Mouse (Mus musculus) midbrain, embryonic 15.5 days (tissue): Measurements from ENCODE around the gene Cacng5. TPM values are rescaled to one million over a fixed set of nuclear protein-coding genes. Genes with fewer than 3 reads are reported as not detected.
A peak's percentile ranks its signal among the peaks of the same experiment; 100 is the strongest.

Source experiments
- ATAC-seq: fragments of 200-750 bp; cut with Nextera tagmentation; replicated peaks from 2 replicates; pipeline ENCODE4 v1.8.0; 2017; ENCODE audit warnings: moderate TSS enrichment
- H3K27ac ChIP-seq: fragments of 300-500 bp; sonication (generic); 2 replicates; pipeline ENCODE4 v1.5.1; 2015; ENCODE audit warnings: mild to moderate bottlenecking, inconsistent platforms
- H3K27me3 ChIP-seq: fragments of 300-500 bp; sonication (generic); replicated peaks from 2 replicates; pipeline ENCODE4 v1.6.1; 2015; ENCODE audit warnings: inconsistent platforms
- H3K36me3 ChIP-seq: fragments of 300-500 bp; sonication (generic); replicated peaks from 2 replicates; pipeline ENCODE4 v1.6.1; 2015; ENCODE audit warnings: inconsistent platforms
- H3K4me1 ChIP-seq: fragments of 300-500 bp; sonication (generic); 2 replicates; pipeline ENCODE4 v1.6.1; 2015; ENCODE audit warnings: inconsistent platforms
- H3K4me2 ChIP-seq: fragments of 300-500 bp; sonication (generic); 2 replicates; pipeline ENCODE4 v1.6.1; 2015; ENCODE audit warnings: inconsistent platforms, mild to moderate bottlenecking, moderate library complexity
- H3K4me3 ChIP-seq: fragments of 300-500 bp; sonication (generic); 2 replicates; pipeline ENCODE4 v1.5.1; 2015; ENCODE audit warnings: mild to moderate bottlenecking, inconsistent platforms
- H3K9ac ChIP-seq: fragments of 300-500 bp; sonication (generic); 2 replicates; pipeline ENCODE4 v1.6.1; 2015; ENCODE audit warnings: mild to moderate bottlenecking, inconsistent platforms
- H3K9me3 ChIP-seq: fragments of 300-500 bp; sonication (generic); 2 replicates; pipeline ENCODE4 v1.6.1; 2016; ENCODE audit warnings: inconsistent platforms
- WGBS: fragments of 180-500 bp; shearing (Covaris S2); methylation state at CpG from one replicate; pipeline ENCODE4 v1.1.7; 2015; ENCODE audit warnings: mixed read lengths; 5-methylcytosine and 5-hydroxymethylcytosine counted together
- polyA plus RNA-seq: library from polyadenylated mRNA; unstranded; fragments of >200 nt; fragmentation: Nextera tagmentation; extraction: Ambion mirVana; gene quantifications from 2 replicates; pipeline ENCODE4 v1.2.1, GENCODE M21; 2015

Cacng5 gene
- polyA plus RNA-seq = 9.7 and 11.1 TPM in 2 replicates

DNA sequence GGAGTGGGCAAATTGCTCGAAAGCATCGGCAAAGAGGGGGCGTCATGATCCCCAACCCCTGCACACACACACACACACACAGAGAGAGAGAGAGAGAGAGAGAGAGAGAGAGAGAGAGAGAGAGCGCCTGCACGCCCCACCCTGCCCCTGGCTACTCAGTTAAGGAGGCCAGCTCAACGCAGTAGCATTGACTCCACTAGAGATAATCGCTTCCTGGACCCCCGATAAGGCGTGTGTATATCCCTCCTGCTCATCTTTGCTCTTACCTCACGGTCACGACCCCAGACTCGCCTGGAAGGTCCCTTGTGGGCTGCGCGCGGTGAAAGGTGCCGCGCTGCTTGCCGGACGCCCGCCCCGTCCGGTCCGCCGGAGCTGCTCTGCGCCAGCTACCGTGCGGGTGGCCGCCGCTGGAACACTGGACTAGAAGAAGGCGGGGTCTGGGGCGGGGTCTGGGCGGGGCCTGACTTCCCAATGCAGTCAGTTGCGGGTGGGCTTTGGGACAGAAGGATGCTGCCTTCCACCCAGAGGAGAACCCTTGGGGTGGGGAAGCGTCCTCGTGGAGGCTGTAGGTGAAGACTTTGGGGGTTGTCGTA lies at the start of gene Cacng5:
Gene Cacng5, minus strand, starts transcription at position 422 of the 593 bp plus-strand sequence.
- 5% methylated on average over 33 of the region's 36 CpGs for WGBS

DNA sequence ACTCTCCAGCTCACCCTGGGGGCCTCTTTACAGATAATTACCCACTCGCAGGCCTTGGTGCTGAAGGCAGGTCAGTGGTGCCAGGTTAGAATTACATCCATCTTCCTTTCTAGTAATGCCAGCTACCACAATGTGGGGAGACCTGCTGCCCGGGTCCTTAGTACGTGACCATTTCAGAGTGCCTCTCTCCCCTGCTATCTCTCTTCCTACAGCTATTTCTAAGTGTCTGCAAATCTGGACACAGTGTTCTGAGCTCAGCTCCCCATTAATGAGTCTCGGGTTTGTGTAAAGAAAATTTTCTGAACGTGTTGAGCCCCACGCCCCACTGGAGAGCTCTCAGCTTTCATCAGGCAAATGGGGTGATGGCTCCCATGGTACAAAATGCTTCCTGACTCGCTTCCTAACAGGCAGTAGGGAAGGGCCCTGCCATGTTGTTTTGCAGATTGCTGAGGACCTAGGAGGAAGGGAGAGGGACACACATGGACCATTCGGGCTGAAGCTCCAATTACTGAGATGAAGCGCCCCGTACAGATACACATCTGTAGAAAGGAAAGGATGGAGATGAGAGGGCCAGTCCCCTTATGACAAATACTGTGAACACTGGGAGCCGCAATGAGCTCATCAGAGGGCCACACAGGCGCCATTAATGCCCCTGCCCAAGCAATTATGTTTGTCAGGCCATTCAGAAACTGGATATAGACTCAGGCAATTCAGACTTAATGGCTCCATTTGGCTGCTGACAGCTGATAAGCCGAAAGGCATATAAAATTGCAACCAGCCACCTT lies 42.9 kb upstream of the Cacng5 start:
- no peaks in the 10 kb centered on the region for H3K27me3 ChIP-seq
- ATAC-seq = no peak
- no peak overlapping the region for H3K9ac ChIP-seq
- H3K9me3 ChIP-seq = no peaks in the 10 kb centered on the region
- no peaks in the 10 kb centered on the region for H3K36me3 ChIP-seq
- H3K4me2 ChIP-seq = no peak overlapping the region
- WGBS = 76% methylated on average over 13 of the region's 13 CpGs
- H3K27ac ChIP-seq = no peak overlapping the region
- H3K4me1 ChIP-seq = peaks cover 3% of the 10 kb centered on the region; the same call in 1 of the 2 replicates
- no peak overlapping the region for H3K4me3 ChIP-seq

More for the DNA sequence above, at the start of gene Cacng5:
- Histone ChIP-seq H3K9me3 (no peaks in the 10 kb centered on the region), H3K4me1 (peaks cover 22% of the 10 kb centered on the region), H3K36me3 (no peaks in the 10 kb centered on the region), H3K4me2 (peak within 1 kb of the TSS; percentile 59), H3K9ac (peak within 1 kb of the TSS; percentile 31), H3K27me3 (peaks cover 10% of the 10 kb centered on the region; the same call in 1 of the 2 replicates), H3K4me3 (peak within 1 kb of the TSS; percentile 42), H3K27ac (no peak within 1 kb of the TSS)
- ATAC-seq = peak; percentile 52

DNA sequence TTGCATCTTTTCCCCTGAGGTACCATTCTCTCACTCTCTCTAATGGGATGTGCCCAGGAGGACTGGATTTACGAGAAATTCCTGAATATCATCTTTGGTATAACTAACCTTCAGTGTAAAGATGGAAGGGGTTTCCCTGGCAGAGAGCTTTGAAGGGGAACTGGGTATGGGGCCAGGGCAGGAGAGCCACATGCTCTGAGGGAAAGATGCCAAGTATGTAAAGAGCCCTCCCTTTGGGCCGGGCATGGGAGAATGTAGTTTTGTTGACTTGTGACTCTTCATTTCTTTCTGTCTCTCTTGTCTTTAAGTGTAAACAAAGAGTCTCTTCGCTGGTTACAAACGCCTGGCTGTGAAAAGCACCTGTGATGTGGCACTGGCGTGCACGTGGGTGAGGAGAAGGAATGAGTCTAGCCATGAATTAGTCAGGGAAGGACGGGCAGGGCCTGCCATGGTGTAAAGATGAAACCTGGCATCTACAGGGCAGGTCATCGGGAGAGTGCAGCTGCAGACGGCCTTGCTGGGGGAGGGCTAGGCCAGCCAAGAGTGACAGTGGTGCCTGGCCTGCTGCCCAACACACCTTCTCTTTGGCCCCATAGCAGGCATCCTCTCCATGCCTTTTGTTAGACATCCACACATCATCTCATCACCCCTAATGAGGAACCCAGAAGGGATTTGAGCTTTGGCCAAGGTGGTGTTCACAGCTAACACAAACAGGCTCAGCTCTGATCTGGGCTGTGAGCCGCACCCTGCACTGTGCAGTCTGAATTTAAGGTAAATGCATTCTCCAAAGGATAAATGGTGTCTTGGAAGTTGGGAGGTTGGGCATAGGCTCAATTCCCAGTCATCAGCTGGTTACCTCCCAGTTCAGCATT lies 40.6 kb upstream of the Cacng5 start:
- Histone ChIP-seq H3K4me3 (no peak overlapping the region), H3K9ac (no peak overlapping the region), H3K9me3 (no peaks in the 10 kb centered on the region), H3K4me2 (no peak overlapping the region), H3K36me3 (no peaks in the 10 kb centered on the region), H3K4me1 (peaks cover 3% of the 10 kb centered on the region; the same call in 1 of the 2 replicates), H3K27ac (no peak overlapping the region), H3K27me3 (no peaks in the 10 kb centered on the region)
- WGBS = 86% methylated on average over 10 of the region's 10 CpGs
- ATAC-seq = no peak

DNA sequence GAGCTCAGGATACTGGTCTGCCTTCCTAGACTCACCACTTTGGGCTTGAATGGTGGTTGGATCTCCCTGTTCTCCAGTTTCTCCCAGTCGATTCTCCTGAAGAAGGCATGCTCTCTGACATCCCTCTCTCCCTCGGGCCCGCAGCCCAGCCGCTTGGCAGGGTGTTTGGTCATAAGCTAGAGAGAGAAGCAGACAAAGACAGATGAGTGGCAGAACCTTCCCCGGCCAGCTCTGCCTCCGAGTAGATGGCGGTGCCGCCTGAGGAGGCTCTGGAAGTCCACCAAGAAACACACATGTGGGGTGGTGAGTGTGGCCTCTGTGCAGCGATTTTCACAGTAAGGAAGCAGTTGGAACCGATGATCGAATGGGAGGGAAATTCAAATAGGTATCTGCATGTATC lies 36.6 kb upstream of the Cacng5 start:
- Histone ChIP-seq H3K36me3 (no peaks in the 10 kb centered on the region), H3K4me2 (no peak overlapping the region), H3K9me3 (no peaks in the 10 kb centered on the region), H3K9ac (no peak overlapping the region), H3K27ac (no peak overlapping the region), H3K4me3 (no peak overlapping the region), H3K27me3 (no peaks in the 10 kb centered on the region), H3K4me1 (peaks cover 4% of the 10 kb centered on the region; the same call in 1 of the 2 replicates)
- ATAC-seq = no peak
- 87% methylated on average over 11 of the region's 11 CpGs for WGBS

DNA sequence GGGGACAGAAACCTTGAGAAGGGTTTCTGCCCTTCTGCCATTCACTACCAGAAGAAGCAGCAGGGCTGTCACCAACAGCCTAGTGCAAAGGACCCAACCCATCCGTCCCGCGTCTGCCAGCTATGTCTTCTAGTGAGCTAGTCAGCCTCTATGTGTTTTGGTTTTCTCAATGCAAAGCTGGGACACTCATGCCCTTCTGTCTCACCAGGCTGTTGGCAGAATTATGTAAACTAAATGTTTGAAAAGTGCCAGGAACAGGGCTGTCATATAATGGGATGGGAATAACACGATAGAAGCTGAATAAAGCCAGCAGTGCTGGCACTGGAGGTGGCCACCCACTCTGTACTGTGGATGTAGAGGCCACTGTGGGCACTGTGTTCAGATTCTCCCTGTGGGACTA lies 35.8 kb upstream of the Cacng5 start:
- Histone ChIP-seq H3K9me3 (no peaks in the 10 kb centered on the region), H3K27ac (no peak overlapping the region), H3K9ac (no peak overlapping the region), H3K4me1 (peaks cover 4% of the 10 kb centered on the region; the same call in 1 of the 2 replicates), H3K27me3 (no peaks in the 10 kb centered on the region), H3K4me2 (no peak overlapping the region), H3K4me3 (no peak overlapping the region), H3K36me3 (no peaks in the 10 kb centered on the region)
- no peak for ATAC-seq
- WGBS = 92% methylated on average over 4 of the region's 4 CpGs

DNA sequence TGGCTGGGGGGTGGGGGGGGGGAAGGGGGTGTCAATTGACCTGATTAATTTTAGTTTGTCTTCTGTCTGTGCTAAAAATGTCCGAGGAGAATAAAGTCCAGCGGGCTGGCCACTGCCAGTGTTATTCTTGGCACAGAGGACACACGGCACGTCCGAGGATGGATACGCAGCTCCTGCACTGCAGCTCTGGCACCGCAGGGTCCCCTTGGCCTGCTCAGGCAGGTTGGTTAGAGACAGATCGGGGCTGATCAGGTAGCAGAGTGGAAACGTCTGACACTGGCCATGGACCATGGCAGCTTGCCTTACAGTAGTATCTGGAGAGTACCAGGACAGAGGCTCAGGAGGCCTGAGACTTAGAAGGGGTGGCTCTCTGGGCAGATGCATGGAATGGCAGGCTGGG lies 35.4 kb upstream of the Cacng5 start:
- Histone ChIP-seq H3K4me3 (no peak overlapping the region), H3K36me3 (no peaks in the 10 kb centered on the region), H3K9me3 (no peaks in the 10 kb centered on the region), H3K27me3 (no peaks in the 10 kb centered on the region), H3K4me1 (peaks cover 4% of the 10 kb centered on the region; the same call in 1 of the 2 replicates), H3K4me2 (no peak overlapping the region), H3K27ac (no peak overlapping the region), H3K9ac (no peak overlapping the region)
- ATAC-seq = no peak
- 79% methylated on average over 9 of the region's 9 CpGs for WGBS

DNA sequence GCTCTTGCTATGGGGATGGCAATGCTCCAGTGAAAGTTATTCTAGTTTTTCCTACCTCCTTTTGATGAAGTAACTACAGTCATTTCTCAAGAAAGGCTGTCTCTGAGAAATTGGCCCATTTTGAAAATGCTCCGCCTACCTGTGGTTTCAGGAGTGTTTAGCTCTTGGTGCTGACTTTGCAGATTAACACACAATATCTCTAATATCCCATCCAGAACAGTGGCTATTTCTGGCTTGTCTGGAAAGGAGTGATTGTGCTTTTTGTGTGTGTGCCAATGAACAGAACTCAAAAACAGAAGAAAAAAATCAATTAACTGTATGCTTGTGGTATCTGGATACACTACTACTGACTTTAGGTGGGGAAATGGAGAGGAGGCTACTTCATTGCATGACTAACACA lies 33.1 kb upstream of the Cacng5 start:
- 98% methylated on average over 1 of the region's 1 CpGs for WGBS
- H3K4me2 ChIP-seq = no peak overlapping the region
- H3K36me3 ChIP-seq = no peaks in the 10 kb centered on the region
- H3K9ac ChIP-seq = no peak overlapping the region
- no peaks in the 10 kb centered on the region for H3K9me3 ChIP-seq
- H3K4me3 ChIP-seq = no peak overlapping the region
- no peak overlapping the region for H3K27ac ChIP-seq
- no peak for ATAC-seq
- no peaks in the 10 kb centered on the region for H3K27me3 ChIP-seq
- peaks cover 4% of the 10 kb centered on the region; the same call in 1 of the 2 replicates for H3K4me1 ChIP-seq

DNA sequence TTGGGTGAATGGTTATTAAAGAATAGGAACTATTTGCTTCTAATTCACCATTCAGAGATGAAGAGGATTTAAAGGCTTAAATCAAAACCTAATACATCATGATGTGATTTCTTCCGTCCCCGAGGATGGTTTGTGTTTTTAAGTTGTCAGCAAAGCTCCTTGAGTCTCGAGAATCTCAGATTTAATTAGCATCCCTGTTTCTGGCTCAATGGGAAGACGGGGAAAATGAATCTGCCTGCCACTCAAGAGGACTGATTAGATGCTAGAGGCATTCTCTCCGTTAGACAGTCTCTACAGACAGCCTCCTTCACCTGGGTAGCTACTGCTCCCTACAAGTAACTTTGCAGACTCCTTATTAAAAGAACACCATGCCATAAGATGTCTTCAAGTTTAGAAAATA lies 32.0 kb upstream of the Cacng5 start:
- H3K27ac ChIP-seq = peak overlapping the region; percentile 31; the same call in 1 of the 2 replicates

DNA sequence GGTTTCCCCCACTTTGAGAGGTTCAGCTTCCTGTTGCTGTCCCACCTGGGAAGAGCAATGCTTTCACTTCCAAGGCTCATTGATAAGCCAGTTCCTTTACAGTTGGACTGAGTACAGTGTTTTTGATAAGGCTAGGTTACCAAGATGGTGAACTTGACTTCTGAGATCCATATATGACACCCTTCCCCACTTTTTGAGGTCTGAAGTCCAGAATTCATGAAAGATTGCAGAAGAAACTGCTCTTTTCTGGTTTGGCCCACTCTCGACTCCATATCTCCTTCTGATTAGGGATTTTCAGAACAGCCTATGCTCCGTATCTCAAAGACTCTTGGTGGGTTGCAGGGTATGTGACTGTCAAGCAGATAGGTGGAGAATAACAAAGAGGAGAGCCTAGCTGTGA lies 22.1 kb upstream of the Cacng5 start:
- ATAC-seq = no peak
- 91% methylated on average over 2 of the region's 2 CpGs for WGBS
- H3K36me3 ChIP-seq = no peaks in the 10 kb centered on the region

More for the DNA sequence above, 32.0 kb upstream of the Cacng5 start:
- no peak for ATAC-seq
- Histone ChIP-seq H3K9me3 (no peaks in the 10 kb centered on the region), H3K27me3 (no peaks in the 10 kb centered on the region), H3K36me3 (no peaks in the 10 kb centered on the region), H3K4me1 (peaks cover 4% of the 10 kb centered on the region; the same call in 1 of the 2 replicates), H3K9ac (no peak overlapping the region), H3K4me2 (no peak overlapping the region), H3K4me3 (no peak overlapping the region)
- 16% methylated on average over 5 of the region's 5 CpGs for WGBS

DNA sequence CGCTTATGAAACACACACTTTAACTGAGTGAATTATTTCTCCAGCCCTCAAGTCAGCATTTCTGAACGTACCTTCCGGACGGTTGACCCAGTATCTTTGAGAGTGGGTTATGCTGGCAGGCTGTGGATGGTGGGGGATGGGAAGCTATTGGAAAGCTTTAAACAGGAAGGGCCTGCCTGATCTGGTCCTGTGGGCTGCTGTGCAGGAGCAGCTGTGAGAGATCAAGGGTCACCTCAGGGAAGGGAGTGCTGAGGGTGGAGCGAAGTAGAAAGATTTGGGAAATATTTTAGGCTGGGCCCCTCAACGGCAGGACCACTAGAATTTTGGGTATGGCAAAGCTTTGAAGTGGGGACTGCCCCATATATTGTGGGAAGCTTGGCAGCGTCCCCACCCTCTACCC lies 16.9 kb upstream of the Cacng5 start:
- Histone ChIP-seq H3K4me2 (no peak overlapping the region), H3K36me3 (no peaks in the 10 kb centered on the region), H3K4me3 (no peak overlapping the region), H3K9me3 (0 out of 2 replicates have a peak, but pooled peaks cover 2% of the 10 kb centered on the region), H3K9ac (no peak overlapping the region), H3K4me1 (no peaks in the 10 kb centered on the region), H3K27me3 (no peaks in the 10 kb centered on the region), H3K27ac (no peak overlapping the region)
- ATAC-seq = no peak
- 79% methylated on average over 7 of the region's 7 CpGs for WGBS

More for the DNA sequence above, 22.1 kb upstream of the Cacng5 start:
- no peaks in the 10 kb centered on the region for H3K27me3 ChIP-seq
- H3K27ac ChIP-seq = no peak overlapping the region
- no peak overlapping the region for H3K4me2 ChIP-seq
- H3K4me1 ChIP-seq = no peaks in the 10 kb centered on the region
- 0 out of 2 replicates have a peak, but pooled peaks cover 2% of the 10 kb centered on the region for H3K9me3 ChIP-seq
- H3K9ac ChIP-seq = no peak overlapping the region
- no peak overlapping the region for H3K4me3 ChIP-seq

DNA sequence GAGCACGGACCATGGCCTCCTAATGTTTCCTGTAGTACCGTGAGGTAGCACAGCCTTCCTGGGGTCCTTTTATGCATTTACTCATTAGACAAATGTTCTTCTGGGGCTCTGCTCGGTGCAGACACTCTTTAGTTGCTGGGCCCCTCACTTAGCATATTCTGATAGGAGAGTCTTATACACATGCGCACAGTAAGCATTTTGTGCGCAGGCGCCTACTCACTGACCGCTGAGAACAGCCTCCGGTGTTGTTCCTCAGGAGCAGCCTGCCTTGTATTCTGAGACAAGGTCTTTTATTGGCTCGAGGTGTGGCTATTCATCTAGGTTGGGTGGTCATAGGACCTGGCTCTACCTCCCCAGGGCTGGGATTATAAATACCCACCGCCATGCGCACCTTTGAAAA lies 16.4 kb upstream of the Cacng5 start:
- ATAC-seq = no peak
- no peak overlapping the region for H3K27ac ChIP-seq
- WGBS = 91% methylated on average over 11 of the region's 11 CpGs
- H3K9ac ChIP-seq = no peak overlapping the region
- H3K4me3 ChIP-seq = no peak overlapping the region
- H3K4me1 ChIP-seq = no peaks in the 10 kb centered on the region
- H3K9me3 ChIP-seq = 0 out of 2 replicates have a peak, but pooled peaks cover 2% of the 10 kb centered on the region
- no peaks in the 10 kb centered on the region for H3K27me3 ChIP-seq
- no peaks in the 10 kb centered on the region for H3K36me3 ChIP-seq
- H3K4me2 ChIP-seq = no peak overlapping the region

DNA sequence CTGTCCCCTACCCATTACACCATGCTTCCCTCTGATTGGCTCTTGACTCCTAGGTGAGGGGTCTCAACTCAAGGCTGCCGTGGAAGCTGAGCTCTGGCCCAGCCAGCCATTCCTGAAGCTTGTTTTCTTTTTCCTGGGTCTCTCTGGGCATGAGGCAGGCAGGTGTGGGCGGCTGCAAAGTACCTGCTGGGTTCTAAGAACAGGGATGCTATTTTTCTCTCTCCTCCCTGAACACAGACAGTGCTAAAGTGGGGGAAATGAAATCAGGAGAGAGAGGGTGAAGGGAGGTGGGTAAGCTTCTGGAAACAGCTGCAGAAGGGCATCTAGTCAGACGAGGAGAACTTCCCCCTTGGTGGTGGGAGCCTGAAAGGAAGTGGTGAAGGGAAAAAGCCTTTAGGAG lies 14.9 kb upstream of the Cacng5 start:
- 0 out of 2 replicates have a peak, but pooled peaks cover 2% of the 10 kb centered on the region for H3K9me3 ChIP-seq
- no peak overlapping the region for H3K27ac ChIP-seq
- no peaks in the 10 kb centered on the region for H3K27me3 ChIP-seq
- no peak overlapping the region for H3K4me2 ChIP-seq
- 59% methylated on average over 3 of the region's 3 CpGs for WGBS
- no peak overlapping the region for H3K4me3 ChIP-seq
- no peaks in the 10 kb centered on the region for H3K36me3 ChIP-seq
- H3K4me1 ChIP-seq = no peaks in the 10 kb centered on the region
- ATAC-seq = no peak
- H3K9ac ChIP-seq = no peak overlapping the region
